Mouse (Mus musculus): ENCODE data around the gene March10.

March10 gene

GRCm38 (mm10) chr11:105466756-105467155, 10.2 kb upstream of the March10 start:
- no peak for DNase-seq (ENCODE audit: low read depth)

DNA sequence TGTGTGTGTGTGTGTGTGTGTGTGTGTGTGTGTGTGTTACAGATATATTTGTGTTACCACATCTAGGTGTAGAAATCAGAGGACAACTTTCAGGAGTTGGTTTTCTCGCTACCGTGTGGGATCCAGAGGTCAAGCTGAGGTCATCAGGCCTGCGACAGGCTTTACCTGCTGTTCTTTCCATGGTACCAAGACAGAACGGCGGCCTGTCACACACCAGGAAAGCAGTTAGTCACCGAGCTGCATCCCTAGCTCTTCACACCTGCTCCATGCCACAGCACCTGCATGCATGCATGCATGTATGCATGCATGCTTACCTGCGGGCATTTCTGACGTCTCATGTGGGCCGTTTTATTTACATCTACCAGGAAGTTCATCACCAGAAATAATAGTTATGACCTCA, 9.0 kb upstream of the March10 start:
- no peak for DNase-seq (ENCODE audit: low read depth)

GRCm38 (mm10) chr11:105464430-105464967, 8.0 kb upstream of the March10 start:
- no peak for DNase-seq (ENCODE audit: low read depth)

GRCm38 (mm10) chr11:105459900-105460299, 3.4 kb upstream of the March10 start:
- no peak for DNase-seq (ENCODE audit: low read depth)

GRCm38 (mm10) chr11:105457041-105457440, 506 bp upstream of the March10 start:
- DNase-seq (ENCODE audit: low read depth), result no peak

DNA sequence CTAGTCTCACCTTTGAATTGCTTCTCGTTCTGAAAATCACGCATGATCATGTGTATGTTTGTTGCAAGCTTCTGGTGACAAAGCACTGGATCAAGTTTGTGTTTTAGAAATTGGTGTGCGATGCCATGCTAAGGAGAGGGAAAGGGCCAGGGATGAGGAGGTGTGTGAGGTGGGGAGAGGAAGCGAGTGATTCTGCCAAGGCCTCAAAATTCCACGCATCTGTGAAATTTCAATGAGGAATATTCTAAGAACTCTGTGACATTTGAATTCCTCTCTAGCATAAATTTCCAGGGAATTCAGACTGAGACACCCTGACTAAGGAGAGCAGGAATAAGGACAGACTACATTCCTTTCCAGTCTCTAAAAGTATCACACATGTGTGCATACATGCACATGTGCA, 1.4 kb downstream of the March10 start:
- DNase-seq (ENCODE audit: low read depth), result no peak

GRCm38 (mm10) chr11:105453084-105453483, 3.5 kb downstream of the March10 start:
- DNase-seq (ENCODE audit: low read depth), result no peak

DNA sequence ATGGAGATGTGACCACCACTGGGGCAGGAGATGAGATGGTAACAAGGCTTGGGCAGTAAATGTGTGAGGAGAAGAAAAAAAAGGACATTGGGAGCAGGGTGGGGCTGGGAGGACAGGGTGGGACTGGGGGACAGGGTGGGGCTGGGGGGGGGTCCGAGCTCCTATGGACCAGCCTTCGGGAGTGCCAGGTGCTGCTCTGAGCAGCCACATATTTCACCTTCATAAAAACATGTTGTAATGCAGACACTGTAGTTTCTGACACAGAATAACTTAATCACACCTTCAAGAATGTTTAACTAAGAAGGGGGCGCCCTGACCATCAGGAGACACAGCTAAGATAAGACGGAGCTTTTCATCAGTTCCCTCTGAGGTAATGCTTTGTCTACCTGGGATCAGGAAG, 4.0 kb downstream of the March10 start:
- DNase-seq (ENCODE audit: low read depth), result no peak

- no peak for DNase-seq (ENCODE audit: low read depth)
These were observed 4.9 kb downstream of the March10 start for GRCm38 (mm10) chr11:105451553-105452135.

DNA sequence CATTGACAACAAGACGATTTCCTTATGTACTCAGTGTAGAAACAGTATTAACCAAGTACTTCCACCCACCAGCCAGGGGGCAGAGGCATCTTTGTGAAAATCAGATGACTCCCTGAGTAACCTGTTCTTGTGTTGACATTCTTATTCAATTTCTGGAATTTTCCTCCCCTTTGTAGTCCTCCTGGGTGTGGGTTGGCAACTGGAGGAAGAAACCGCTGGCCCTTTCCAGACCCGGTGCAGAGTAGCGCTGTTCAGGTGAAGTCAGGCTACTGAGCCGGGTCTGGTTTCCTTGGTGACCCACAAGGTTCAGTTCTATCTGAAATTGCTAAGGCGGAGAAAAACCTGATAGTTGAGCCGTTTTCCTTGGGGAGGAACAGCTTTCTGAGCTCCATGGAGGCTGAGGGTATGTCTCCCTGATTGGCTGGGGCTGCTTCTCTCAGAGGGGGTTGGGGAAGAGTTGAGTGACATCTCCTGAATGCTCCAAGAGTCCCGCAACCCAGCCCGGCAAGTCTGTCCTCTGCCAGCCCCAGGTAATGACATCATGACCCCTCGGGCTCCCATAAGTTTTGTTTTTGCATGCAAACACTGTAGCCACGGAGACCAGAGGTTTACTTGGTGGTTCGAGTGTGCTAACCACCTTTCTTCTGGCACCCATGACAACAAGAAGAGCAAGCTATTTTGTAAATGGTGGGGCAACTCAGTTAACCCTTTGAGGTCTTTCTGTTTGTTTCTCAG, 6.8 kb downstream of the March10 start:
- DNase-seq (ENCODE audit: low read depth), result no peak

- DNase-seq (ENCODE audit: low read depth), result no peak
These were observed 8.9 kb downstream of the March10 start for GRCm38 (mm10) chr11:105447661-105448060.

DNA sequence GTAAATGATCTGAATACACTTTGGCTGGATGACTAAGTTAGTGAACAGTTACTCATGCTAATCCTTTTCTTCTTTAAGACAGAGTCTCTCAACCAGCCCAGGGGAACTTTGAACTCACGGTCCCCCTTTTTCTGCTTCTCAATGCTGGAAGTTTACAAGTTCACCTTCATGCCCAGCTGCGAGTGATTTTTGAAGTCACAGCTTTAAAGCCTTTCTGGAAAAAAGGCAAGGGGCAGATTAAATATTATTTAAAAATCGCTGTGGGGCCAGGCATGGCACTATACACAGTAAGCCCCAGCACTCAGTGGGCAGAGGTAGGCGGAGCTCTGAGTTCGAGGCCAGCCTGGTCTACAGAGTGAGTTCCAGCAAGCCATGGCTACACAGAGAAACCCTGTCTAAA, 10.3 kb downstream of the March10 start:
- no peak for DNase-seq (ENCODE audit: low read depth)

DNA sequence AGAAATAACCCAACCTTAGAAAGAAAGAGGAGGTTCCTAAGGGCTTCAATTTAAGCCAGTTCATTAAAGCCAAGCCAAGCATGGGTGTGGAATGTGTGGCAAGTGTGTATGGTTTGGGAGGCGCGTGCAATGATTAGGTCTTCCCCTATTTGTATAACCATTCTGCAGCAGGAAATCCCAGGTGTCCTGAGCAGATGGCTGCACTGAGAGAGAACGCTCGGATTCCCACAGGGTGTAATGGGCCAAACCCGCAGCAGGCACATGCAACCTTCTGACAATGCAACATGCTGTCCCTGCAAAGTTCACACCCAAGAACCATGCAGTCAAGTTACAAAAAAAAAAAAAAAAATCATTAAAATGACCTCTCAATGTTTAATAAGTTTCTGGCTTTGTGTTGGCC, 10.8 kb downstream of the March10 start:
- no peak for DNase-seq (ENCODE audit: low read depth)

GRCm38 (mm10) chr11:105444929-105445328, 11.6 kb downstream of the March10 start:
- DNase-seq (ENCODE audit: low read depth), result no peak

DNA sequence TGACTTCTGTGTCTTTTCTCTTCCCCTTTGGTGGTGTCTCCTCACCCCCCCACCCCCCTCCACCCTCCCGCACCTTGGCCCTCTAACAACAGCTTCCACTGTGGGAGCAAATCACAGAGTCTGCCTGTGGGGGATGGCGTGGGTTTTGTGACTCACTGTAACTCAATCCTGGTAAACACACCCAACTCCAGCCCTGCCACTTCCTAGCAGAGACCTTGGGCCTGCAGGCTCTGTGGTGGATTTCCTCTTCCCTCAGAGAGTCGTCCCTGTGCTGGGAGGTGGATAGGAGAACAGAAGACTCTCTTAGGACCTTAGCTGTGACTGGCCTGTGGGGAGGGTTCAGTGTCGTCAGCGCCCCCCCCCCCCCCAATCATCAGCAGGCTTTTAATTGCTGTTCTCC, 13.0 kb downstream of the March10 start:
- DNase-seq (ENCODE audit: low read depth), result no peak

DNA sequence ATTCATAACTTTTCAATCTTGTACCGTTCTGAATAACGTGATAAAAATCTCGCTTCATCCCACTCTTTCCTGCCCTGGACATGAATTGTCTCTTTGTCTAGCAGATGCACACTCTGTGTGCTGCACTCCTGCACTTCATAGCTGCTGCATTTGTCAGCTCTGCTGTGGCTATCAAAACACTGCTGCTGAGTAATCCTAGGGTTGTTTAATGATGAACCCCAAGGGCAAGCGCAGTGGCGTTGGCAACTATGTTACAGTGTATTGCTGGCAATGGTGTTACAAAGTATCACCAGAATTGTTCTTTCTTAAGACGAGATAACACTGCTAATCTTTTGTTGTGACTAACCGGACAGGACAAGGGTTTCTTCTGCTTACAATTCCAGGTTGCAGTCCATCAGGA, 16.7 kb downstream of the March10 start:
- no peak for DNase-seq (ENCODE audit: low read depth)

GRCm38 (mm10) chr11:105438907-105439306, 17.6 kb downstream of the March10 start:
- no peak for DNase-seq (ENCODE audit: low read depth)

DNA sequence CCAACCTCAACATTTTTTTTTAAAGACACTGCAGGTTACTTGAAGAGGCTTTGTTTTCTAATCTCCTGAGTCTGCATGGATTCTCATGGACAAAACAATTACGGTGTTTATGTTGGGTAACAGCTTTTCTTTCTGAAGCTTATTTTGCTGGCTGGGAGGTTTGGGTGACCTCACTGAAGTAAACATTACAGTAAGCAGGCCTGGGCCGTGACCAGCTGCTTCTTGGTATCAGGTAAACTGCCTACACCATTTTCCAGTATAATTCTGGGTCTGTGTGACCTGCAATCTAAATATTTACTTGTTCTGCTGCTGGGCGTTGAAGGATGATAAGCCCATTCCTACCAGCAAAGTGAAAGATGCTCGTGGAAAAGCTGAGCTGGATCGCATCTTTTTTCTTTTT, 30.1 kb downstream of the March10 start:
- DNase-seq (ENCODE audit: low read depth), result no peak

- no peak for DNase-seq (ENCODE audit: low read depth)
These were observed 31.9 kb downstream of the March10 start for GRCm38 (mm10) chr11:105424643-105425042.

GRCm38 (mm10) chr11:105420671-105421450, 35.7 kb downstream of the March10 start:
- no peak for DNase-seq (ENCODE audit: low read depth)

DNA sequence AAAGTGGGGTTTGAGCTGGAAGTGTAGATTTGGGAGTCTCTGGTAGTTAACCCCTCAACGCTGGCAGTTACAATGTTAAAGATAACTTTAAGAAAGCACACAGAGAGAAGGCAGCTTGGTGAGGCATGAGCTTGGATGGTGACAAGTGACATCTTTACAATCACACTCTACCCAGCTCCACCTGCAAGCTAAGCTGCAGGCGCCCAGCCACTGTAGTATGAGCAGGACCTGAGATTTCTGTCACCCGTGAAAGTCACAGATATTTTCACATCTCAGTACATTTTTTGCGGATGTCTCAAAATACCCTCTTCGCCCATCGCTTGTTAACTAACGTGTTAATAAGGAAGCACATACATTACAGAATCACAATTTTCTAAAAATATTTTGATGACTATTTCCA, 36.6 kb downstream of the March10 start:
- no peak for DNase-seq (ENCODE audit: low read depth)

- no peak for DNase-seq (ENCODE audit: low read depth)
These were observed 42.5 kb downstream of the March10 start for GRCm38 (mm10) chr11:105414009-105414408.

DNA sequence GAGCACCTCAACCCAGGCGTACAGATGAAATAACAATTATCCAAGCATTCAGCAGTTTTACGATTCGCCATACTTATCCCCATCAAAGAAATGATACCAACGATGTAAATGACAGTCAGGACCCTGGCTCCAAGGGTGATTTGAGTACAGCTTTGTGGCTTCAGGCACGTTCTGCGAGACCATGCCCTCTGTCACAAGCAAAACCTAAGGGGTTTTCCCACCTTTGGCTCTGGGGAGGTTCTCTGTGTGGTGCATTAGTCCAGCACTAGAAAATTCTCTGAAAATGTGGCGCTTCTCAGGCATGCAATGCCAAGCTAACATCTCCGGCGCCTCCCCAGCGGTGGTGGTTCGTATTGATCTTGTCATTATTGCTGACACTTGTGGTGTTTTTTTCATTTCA, 47.1 kb downstream of the March10 start:
- DNase-seq (ENCODE audit: low read depth), result no peak

Measured in c-Kit-positive CD71-positive TER-119-negative erythroid progenitor cells, embryonic 14.5 days (primary cell).